Mouse (Mus musculus): ENCODE measurements around the gene Tppp. TPM values are rescaled to one million over a fixed set of nuclear protein-coding genes. Genes with fewer than 3 reads are reported as not detected.

Gene Tppp
- polyA plus RNA-seq, 1 experiment from 2014 or later, result 3.2 TPM

GRCm38 (mm10) chr13:74073369-74073768, 64.2 kb downstream of the Tppp start:
- H3K4me2 ChIP-seq (replicated peaks; ENCODE audit: low read depth), result no peak overlapping the region
- H3K36me3 ChIP-seq (ENCODE audit: control insufficient read depth, insufficient read depth), result no peaks in the 10 kb centered on the region
- H3K4me1 ChIP-seq (replicated peaks; ENCODE audit: control insufficient read depth, insufficient read depth, low read length), result no peaks in the 10 kb centered on the region
- no peak overlapping the region for H3K4me3 ChIP-seq (ENCODE audit: low read depth, low read length)
- no peak overlapping the region for H3K9ac ChIP-seq (ENCODE audit: low read depth, low read length)
- H3K9me3 ChIP-seq (ENCODE audit: control insufficient read depth), result no peaks in the 10 kb centered on the region
- 52% methylated on average over 7 of the region's 7 CpGs for WGBS
- ATAC-seq, result peak; percentile 86
- no peaks in the 10 kb centered on the region for H3K27me3 ChIP-seq (replicated peaks; ENCODE audit: control insufficient read depth, insufficient read depth, low read length)
- no peak for TF ChIP-seq CTCF (IDR thresholded peaks at IDR 0.05; ENCODE audit: low read depth)
- no peak overlapping the region for H3K27ac ChIP-seq (ENCODE audit: low read depth, low read length)

Other genes starting within 250 kb of the Tppp start
- 4.1 and 4.6 TPM in 2 replicates for gene Nkd2, start 161.8 kb upstream of the Tppp start, polyA plus RNA-seq (2015; fragmentation: Nextera tagmentation; extraction: Ambion mirVana)
- 8.4 and 12.1 TPM in 2 replicates for gene Trip13, start 71.6 kb upstream of the Tppp start, polyA plus RNA-seq (2015; fragmentation: Nextera tagmentation; extraction: Ambion mirVana)
- gene Brd9, start 71.6 kb upstream of the Tppp start, polyA plus RNA-seq (2015; fragmentation: Nextera tagmentation; extraction: Ambion mirVana), result 23.2 and 24.0 TPM in 2 replicates
- gene Zdhhc11, start 45.6 kb upstream of the Tppp start, polyA plus RNA-seq (2015; fragmentation: Nextera tagmentation; extraction: Ambion mirVana), result not detected in 2 replicates
- 4.1 and 6.5 TPM in 2 replicates for gene Cep72, start 52.9 kb downstream of the Tppp start, polyA plus RNA-seq (2015; fragmentation: Nextera tagmentation; extraction: Ambion mirVana)
- 21.9 and 25.3 TPM in 2 replicates for gene Slc9a3, start 112.0 kb downstream of the Tppp start, polyA plus RNA-seq (2015; fragmentation: Nextera tagmentation; extraction: Ambion mirVana)
- gene Exoc3, start 199.3 kb downstream of the Tppp start, polyA plus RNA-seq (2015; fragmentation: Nextera tagmentation; extraction: Ambion mirVana), result 41.8 and 42.8 TPM in 2 replicates